Mouse (Mus musculus) retina, postnatal 7 days (tissue): ENCODE results near the gene E330009J07Rik.

Experiments used
- DNase-seq: peaks from one replicate; pipeline ENCODE4 v3.0.0-alpha.2; 2012; ENCODE audit warnings: low read depth, low spot score

Gene E330009J07Rik

GRCm38 (mm10) chr6:40436047-40436483, at the start of gene E330009J07Rik:
TSS of gene E330009J07Rik (minus strand) at chr6:40436135.
- DNase-seq, result peak; percentile 37

DNA sequence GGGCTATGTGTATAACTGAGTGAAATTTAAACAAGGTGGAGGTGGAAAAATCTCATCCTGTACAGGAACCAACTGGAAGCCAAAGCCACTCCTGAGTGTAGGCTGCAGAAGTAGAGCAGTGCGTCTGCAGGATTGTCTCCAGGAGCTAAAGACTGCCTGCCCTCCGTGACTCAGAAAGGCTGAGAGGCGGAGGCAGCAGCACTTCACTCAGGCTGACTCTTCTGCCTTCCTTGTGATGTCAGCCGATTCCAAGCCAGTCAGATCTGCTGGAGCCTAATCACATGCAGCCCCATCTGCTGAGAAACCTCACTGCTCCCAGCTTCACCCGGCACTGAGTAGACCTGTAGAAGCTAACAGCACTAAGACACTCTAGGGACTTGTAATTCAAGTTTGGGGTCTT, 46.4 kb upstream of the E330009J07Rik start:
- no peak for DNase-seq

DNA sequence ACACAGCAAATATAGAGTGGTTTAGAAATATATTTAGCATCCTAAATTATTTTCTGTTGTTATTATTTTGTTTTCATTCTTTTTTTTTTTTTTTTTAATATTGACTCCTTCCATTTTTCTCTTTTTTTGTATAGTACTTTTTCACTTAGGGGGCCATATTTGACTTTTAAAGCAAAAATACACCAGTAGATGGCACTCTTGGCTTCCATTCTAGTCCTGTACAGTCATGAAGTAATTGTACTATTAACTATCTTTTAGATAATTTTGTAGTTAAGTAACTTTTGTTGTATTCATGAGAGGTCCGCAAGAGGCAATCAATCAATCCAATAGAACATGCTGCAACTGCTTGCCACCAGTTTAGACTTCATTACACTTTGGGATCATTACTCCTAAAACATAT, 43.8 kb upstream of the E330009J07Rik start:
- DNase-seq, result no peak

GRCm38 (mm10) chr6:40476132-40476531, 40.2 kb upstream of the E330009J07Rik start:
- no peak for DNase-seq

- DNase-seq, result no peak
These were observed 35.7 kb upstream of the E330009J07Rik start for GRCm38 (mm10) chr6:40471720-40472010.

- peak; percentile 91 for DNase-seq
These were observed 35.2 kb upstream of the E330009J07Rik start, which contains the start of gene Ssbp1 for GRCm38 (mm10) chr6:40470916-40471719. TSS of gene Ssbp1 (plus strand) at chr6:40471352.

DNA sequence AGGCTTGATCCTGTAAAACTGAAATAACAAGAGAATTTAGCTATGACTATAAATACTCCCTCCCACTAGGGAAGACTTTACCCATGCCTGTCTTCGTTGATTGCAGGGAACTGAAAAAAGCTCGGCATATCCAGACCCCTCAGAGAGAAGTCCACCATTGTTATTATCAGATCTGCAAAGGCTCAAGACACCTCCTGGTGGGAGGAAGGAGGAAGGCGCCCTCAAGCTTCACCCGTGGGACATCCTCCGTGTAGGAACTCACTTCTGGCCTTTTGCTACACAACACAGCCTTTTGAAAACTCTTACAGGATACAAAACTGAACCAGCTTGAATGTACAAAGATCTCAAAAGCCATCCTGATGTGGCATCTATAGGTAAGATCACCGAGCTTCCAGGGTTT, 29.8 kb upstream of the E330009J07Rik start:
- no peak for DNase-seq

- DNase-seq, result no peak
These were observed 18.6 kb upstream of the E330009J07Rik start for GRCm38 (mm10) chr6:40454436-40455041.

GRCm38 (mm10) chr6:40448626-40449025, 12.7 kb upstream of the E330009J07Rik start:
- DNase-seq, result no peak

- no peak for DNase-seq
These were observed 7.5 kb upstream of the E330009J07Rik start for GRCm38 (mm10) chr6:40443281-40443928.

DNA sequence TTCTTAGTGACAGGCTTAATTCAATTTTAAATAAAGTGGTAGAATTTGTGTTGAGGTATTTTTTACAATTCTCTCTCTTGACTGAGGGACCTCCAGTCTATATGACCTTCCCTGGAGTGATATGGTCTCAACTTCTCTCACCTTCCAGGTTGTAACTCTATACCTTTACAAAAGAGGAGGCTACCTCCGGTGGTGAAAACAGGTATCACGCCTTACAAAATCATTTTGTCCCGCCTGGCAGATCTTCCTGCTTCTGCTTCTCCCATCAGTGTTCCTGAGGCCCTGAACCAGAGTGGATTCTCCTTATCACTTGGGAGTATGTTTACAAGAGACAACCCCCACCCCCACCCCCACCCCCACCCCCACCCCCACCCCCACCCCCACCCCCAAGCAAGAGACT, 5.8 kb upstream of the E330009J07Rik start:
- DNase-seq, result no peak

GRCm38 (mm10) chr6:40441276-40441675, 5.3 kb upstream of the E330009J07Rik start:
- no peak for DNase-seq

GRCm38 (mm10) chr6:40439731-40440130, 3.8 kb upstream of the E330009J07Rik start:
- no peak for DNase-seq

- no peak for DNase-seq
These were observed 3.0 kb upstream of the E330009J07Rik start, which contains the start of gene Wee2 for GRCm38 (mm10) chr6:40438936-40439335. TSS of gene Wee2 (plus strand) at chr6:40439088.

DNA sequence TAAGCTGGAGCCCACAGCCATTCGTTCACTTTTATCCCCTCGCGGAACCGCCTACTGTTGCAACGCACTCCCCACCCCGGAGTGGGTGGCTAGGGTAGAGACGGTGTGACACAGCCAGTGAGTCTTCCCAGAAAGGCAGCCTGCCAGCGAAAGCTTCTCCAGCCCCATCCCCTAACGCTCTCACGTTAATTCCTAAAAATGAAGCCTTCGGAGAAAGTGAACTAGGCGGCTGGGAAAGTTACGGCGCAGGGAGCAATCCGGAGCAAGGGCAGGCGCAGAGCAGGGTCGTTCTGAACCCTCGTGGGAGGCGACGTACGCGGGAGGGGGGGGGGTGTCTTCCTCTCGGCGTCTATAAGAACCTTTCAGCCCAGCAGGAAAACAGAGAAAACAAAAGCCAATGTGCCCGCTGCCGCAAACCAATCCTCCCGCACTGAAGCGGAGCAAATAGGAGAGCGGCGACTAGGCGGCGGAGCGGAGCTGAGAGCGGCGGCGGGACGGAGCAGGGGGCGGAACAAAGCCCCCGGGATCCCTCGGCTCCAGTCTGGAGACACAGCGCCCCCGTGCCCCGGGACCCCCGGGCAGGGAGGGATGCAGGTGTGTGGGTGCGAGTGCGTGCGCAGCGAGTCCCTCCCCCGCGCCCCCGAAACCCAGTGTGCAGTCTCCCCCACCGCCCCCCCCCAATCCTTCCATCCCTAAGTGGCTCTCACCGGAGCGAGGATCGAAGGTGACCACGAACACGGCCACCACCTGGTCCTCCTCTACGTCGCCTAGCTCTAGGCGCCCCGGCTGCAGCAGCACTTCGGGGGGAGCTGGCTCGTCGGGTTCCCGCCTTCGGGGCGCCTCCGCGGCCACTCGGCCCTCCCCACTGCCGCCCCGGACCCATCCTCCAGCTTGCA, 536 bp downstream of the E330009J07Rik start:
- peak; percentile 30 for DNase-seq

GRCm38 (mm10) chr6:40434697-40435096, 1.2 kb downstream of the E330009J07Rik start:
- no peak for DNase-seq

DNA sequence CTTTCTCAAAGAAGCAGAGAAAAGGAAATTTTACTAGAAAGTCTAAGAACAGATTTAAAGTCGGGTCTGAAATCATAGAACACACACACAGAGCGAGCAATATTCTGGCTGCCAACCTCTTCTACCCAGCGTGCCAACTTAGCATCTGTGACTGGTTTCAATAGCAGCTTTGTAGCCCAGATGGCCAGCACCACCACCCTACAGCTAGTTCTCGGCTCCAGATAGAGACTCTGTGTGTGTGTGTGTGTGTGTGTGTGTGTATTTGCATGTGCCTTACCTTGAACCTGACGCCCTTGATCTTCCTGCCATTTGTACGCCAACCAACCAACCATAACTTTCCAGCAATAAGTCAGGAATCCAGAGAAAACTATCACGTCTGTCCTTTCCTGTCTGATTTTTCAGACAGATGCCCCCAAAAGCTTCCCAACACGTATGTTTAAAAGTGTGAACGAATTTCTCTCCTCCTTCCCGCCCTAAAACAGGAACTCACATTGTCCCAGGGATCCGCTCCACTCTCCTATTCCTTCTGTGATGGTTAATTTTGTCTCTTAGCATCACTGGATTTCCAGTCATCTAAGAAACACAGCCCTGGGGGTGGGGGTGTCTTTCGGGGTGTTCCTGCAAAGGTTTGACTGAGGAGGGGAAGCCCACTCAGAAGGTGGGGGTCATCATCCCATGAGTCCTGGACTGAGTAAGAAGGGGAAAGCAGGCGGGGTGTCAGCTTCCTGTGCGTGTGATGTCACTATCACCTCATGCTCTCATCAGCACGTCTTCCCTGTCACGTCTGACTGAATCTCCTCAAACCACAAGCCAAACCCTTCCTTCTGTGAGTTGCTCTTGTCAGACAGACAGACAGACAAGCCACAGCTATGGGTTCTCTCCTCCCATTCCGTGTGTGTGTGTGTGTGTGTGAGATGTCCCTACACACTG, 3.3 kb downstream of the E330009J07Rik start:
- DNase-seq, result no peak

DNA sequence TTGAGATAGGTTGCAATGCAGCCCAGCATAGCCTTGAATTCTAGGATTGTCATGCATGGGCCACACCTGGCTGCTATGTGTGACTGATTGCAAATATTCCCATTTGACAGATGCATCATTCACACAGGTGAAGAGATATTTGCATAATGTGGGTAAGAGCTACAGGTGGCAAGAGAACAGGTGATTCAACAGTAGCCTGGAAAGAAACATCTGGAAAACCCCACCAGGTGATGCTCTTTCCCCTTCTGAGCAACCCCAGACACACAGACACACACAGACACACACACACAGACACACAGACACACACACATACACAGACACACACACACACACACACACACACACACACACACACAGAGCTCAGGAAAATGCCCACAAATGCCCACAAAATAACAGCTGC, 4.1 kb downstream of the E330009J07Rik start:
- no peak for DNase-seq

DNA sequence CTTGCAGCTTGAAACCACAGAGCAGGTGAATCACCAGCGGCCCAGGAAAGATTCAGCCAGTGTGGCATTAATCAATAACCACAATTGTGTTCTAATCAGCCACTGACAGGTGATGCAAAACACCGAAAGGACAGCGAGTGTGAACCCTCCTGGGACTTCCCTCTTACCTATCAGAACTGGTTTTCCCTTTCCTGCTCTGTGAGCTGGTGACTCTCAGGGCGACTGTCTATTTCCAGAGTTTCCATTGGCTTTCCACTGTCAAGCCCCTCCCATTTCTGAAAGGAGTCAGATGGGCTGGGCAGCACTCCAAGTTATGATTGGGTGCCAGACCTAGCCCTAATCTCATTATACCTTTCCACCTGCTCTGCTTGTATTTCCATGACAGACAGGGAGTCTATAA, 4.6 kb downstream of the E330009J07Rik start:
- DNase-seq, result no peak

DNA sequence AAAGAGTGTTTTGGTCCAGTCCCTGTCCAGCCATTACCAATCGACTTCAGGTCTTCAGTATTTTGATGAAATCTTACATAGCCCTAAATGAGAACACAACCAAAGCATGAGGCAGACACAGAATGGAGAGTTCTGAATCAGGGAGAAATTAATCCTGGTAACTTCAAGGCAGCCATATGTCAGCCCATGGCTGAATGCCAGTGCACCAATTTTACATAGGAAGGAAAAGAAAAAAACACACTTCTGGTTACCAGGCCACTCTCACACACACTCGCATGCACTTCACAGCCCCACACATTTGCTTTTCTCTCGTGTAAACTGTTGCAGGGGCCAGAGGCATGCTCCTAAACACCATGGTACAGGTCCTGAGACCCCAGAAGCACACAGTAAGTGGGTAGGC, 5.1 kb downstream of the E330009J07Rik start:
- no peak for DNase-seq

DNA sequence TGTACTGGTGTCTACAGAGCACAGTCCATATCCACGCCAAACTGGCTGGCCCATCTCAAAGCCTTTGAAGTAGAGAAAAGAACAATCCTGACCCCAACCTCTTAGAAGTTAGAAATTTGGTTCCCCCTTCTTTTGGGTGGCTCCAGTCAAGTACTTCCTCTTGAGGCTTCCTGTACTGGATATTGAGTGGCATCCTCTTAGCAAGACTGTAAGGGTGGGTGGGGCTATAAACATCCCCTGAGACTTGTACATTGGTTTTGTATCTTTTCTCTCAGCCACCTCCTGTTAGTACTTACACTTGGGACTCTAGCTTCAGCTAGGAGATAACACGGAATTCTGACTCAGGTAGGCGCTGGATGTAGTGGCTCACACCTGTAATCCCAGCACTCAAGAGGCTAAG, 5.7 kb downstream of the E330009J07Rik start:
- no peak for DNase-seq
